Mouse (Mus musculus) hematopoietic stem cell, adult 5-6 weeks (primary cell): Measurements from ENCODE around the gene Tmem253. TPM values are rescaled to one million over a fixed set of nuclear protein-coding genes. Genes with fewer than 3 reads are reported as not detected.

Experiments used
- ATAC-seq, 2 experiments: fragments of 125-278 bp in 1 of 2; replicated peaks in 1 of 2; 2 replicates each; pipeline ENCODE4 v1.8.0; 2016 to 2017; ENCODE audit warnings: inconsistent platforms in 2 of 2, mild to moderate bottlenecking in 2 of 2, moderate number of reproducible peaks in 2 of 2, low read depth in 1 of 2, moderate TSS enrichment in 1 of 2; ENCODE audit not compliant: low FRiP score in 2 of 2, poor library complexity in 2 of 2, severe bottlenecking in 2 of 2, insufficient read depth in 1 of 2, low TSS enrichment in 1 of 2
- total RNA-seq: library from RNA; stranded (forward); fragments of 172-1452, 232-1000 nt; gene quantifications from 2 replicates; pipeline ENCODE4 v1.2.3, GENCODE M21; 2017

Tmem253 gene
- total RNA-seq, result not detected in 2 replicates

DNA sequence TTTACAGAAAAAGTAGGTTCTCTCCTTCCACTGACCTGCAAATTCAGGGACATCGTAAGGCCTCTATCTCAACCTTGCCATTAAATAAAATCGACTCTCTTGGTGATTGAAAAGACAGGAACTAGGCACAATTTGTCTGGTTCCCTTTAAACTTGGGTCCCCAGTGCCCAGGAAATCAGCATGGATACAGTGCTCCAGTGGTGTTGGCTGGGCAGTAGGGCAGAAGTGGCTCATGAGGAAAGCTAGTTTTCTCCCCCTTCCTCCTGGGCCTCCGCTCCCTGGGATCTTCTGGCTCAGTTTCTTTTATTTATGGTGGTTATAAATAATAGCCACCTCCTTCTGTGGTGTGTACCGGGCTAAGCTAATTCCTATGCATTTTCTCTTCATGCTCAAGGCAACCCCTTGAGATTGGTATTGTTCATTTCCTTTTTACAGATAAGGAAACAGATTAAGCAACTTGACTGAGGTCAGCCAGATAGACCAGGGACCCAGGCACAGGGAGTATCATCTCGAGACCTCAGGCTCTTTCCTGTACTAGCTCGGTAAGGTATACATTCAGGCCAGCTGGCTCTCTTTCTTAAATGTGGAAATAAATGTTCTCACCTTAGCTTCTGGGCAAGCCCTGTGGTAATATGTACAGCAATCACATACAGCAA lies at the start of gene Tmem253:
Tmem253 (plus strand) TSS at position 214 of the 656 bp plus-strand sequence.
- ATAC-seq, result no peak

DNA sequence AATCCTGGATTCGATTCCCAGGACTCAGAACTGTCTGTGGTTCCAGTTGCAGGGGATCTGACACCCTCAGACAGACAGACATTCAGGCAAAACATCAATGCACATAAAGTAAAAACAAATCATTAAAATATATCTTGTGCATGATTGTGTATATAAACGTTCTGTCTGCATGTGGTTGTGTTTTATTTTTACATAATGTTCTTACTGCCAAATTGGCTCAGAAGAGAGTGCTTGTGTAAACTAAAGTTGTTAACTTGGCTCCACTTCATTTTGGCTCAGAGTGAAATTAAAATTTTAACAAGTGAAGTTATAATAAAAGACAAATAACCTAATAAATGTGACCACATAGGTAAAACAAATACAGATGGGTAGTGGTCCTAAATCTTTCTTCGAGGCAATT lies 48.1 kb upstream of the Tmem253 start:
- no peak for ATAC-seq

- no peak for ATAC-seq
These were observed 36.2 kb upstream of the Tmem253 start for GRCm38 (mm10) chr14:51979252-51979651.

- no peak for ATAC-seq
These were observed 32.2 kb upstream of the Tmem253 start for GRCm38 (mm10) chr14:51983251-51983650.

GRCm38 (mm10) chr14:51983855-51984246 lies 31.6 kb upstream of the Tmem253 start:
- peak; percentile 40 to 47; a peak in 3 of 4 replicates for ATAC-seq

DNA sequence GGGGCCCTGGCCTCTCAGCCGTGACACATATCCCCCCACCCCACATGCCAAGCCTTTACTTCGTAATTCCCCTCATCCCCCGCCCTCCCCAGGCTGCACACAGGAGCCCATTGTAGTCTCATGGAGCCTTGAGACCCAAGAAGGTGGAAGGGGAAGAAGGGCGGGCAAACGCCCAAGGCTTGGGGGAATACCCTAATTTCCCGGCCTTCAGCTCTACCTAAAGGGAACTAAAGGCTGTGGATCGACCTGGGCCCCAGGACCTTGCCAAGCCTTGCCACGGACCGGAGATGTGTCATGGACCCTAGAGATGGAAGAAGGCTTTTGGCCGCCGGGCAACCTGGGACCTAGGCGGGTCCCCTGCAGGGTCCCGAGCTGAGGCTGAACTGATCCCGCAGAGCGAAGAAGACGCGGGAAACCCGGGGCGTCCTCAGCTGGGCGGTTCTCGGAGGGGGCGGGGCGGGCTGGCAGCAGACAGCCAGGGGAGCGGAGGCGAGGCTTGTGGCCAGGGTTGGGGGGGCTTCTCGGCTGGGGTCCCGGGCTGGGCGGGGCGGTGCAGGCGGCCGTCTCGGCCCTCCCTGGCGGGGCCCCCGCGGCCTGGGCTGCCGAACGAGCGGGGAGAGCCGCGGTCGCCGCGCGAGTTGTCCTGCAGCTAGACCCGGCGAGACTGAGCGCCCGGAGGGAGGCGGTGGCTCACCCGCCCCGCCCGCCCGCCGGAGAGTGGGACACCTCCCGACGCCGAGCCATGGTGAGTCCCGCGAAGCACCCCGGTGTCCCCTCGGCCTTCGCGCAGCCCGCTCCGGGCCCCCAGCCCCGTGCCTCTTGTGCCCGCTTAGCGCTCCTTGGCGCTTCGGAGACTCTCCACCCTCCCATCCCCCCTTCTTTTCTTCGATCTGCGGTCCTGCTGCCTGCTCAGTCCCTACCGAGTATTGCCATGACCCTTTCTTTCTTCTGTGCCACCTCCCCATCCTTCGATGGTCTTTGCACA lies 30.9 kb upstream of the Tmem253 start, which contains the start of gene Arhgef40:
Arhgef40 (plus strand) TSS at position 473 of the 985 bp plus-strand sequence.
- peak; percentile 60 to 67 for ATAC-seq

GRCm38 (mm10) chr14:51985301-51986152 lies 29.9 kb upstream of the Tmem253 start:
- peak; percentile 34 to 47 for ATAC-seq

DNA sequence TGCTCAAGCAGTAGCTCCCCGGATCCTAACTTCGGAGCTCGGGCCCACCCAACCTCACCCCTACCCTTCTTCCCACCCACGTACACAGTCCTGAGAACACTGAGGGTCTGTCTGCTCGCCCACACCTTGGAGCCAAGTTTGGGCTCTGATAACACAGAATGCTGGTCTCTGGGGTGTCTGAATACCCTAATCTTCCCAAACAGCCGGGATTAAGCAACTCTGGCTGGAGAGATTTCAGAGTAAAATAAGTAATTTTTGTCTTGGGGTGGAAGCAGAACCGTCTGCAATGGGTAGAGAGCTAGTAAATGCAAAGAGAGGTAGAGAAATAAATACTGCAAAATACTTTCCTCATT lies 29.3 kb upstream of the Tmem253 start:
- ATAC-seq, result no peak

GRCm38 (mm10) chr14:51987177-51987576 lies 28.3 kb upstream of the Tmem253 start:
- ATAC-seq, result no peak

DNA sequence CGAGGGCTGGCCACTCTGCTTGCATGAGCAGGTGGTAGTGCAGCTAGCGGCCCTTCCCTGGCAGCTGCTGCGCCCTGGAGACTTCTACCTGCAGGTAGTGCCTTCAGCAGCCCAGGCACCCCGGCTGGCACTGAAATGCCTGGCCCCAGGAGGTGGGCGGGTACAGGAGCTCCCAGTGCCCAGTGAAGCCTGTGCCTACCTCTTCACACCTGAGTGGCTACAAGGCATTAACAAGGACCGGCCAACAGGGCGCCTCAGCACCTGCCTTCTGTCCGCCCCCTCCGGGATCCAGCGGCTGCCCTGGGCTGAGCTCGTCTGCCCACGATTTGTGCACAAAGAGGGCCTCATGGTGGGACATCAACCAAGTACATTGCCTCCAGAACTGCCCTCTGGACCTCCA lies 26.7 kb upstream of the Tmem253 start:
- ATAC-seq, result no peak

DNA sequence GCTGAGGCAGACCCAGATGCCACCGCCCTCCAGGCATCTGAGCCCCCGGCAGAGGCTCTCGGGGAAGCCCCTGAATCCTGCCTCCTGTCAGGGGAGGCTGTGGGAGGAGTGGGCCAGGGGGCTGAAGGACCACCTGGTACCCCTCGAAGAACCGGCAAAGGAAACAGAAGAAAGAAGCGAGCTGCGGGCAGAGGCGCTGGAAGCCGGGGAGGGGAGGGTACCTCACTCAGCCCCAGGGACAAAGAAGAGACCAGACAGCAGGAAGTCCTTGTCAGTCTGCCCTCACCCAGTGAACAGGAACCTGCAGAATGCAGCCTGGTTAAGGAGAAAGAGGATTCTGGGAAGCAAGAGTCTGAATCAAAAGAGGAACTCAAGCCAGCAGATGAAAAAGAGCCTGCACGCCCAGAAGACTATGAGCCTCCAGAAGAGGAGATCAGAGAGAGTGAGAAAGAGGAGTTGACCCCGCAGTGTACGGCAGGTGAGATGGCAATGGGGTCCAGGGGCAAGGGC lies 25.9 kb upstream of the Tmem253 start:
- ATAC-seq, result no peak

GRCm38 (mm10) chr14:51994453-51994852 lies 21.0 kb upstream of the Tmem253 start:
- no peak for ATAC-seq

DNA sequence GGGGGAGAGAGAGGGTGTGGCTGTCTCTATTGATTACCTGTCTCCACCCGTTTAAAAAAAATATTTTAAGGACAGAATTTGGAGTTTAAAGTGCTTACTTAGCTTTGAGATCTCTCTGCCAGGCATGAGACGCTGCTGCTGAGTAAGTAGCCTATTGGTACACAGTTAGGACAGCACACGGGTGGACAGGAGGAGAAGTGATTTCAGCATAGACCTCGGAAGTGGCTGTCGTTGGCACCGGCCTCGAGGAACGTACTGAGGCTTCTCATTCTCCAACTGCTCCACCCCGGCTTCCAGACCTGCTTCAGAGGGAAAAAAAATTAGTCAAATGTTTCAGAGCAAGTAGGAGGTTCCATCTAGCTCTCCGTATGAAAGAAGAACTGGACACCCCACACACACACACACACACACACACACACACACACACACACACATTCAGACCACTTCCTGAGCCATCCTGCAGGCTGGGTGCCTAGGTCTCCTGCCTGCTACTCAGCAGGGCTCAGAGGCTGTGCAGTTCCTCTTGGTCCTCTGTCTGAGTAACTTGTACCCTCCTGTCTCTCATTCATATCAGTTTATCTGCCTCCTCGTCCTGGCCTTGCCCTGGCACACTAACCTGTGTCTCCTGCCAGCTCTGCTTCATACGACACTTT lies 20.1 kb upstream of the Tmem253 start:
- ATAC-seq, result peak; percentile 27 to 59; a peak in 2 of 4 replicates

DNA sequence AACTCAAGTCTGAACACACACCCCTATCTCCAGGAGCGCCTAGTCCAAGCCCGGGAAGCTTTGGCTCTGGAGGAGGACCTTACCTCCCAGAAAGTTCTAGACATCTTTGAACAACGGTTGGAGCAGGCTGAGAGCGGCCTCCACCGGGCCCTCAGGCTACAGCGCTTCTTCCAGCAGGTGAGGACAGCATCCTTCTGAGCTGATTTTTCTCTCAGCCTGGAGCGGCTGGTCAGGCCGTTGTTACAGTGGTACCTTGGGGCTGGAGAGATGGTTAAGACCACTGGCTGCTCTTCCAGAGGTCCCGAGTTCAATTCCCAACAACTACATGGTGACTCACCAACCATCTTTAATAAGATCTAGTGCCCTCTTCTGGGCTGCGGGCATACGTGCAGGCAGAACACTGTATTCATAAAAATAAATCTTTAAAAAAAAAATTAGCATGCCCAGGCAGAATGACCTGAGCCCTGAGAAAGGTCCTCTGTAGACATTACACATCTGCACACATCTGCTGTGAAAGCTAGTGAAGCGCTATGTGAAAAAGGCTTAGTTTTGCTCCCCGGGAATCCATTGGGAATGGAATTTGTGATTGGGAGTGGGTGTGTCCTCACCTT lies 19.1 kb upstream of the Tmem253 start:
- 0 out of 4 replicates have a peak, but pooled peaks of 1 of the 2 experiments have one; percentile 47 for ATAC-seq

DNA sequence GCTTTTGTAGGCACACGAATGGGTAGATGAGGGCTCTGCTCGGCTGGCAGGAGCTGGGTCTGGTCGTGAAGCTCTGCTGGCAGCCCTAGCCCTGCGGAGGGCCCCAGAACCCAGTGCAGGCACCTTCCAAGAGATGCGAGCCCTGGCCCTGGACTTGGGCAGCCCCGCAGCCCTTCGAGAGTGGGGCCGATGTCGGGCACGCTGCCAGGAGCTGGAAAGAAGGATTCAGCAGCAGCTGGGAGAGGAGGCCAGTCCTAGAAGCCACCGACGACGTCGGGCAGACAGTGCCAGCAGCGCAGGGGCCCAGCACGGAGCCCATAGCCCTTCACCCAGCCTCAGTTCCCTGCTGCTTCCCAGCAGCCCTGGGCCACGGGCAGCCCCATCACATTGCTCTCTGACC lies 18.6 kb upstream of the Tmem253 start:
- no peak for ATAC-seq

DNA sequence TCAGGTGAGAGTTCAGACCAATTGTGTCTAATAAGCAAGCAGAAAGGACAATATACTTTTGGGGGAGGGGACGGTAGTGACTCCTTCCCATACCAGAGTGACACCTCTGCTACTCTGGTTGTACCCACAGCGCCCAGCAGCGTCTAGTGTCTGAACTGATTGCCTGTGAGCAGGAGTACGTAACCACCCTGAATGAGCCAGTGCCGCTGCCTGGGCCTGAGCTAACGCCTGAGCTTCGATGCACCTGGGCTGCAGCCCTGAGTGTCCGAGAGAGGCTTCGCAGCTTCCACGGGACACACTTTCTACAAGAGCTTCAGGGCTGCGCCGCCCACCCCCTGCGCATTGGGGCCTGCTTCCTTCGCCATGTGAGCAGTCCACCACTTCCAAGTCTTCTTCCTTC lies 18.0 kb upstream of the Tmem253 start:
- ATAC-seq, result no peak
